Mouse (Mus musculus): Measurements from ENCODE around the gene Thada.

DNA sequence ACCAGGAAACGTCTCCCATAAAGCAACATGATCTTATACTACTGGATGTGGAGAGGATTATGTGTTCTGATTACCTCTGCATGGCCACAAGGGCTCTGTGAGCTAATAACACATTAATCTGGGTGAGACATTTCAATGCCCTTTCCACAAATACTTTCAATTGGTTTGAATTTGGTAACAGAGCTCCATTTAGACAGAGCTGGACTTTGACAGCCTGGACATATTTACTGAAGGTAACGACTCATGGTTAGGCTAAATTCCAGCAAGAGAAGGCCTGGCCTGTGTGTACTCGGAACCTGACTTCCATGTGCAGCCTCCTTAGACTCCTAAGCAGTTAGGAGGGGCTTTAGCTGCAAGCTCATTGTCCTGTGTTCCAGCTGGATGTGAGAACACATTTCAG lies 214.6 kb downstream of the Thada start:
- TF ChIP-seq UBTF (IDR thresholded peaks at IDR 0.05; ENCODE audit: low read depth, low read length) (no peak), MYC (IDR thresholded peaks at IDR 0.05; ENCODE audit: low read depth, low read length) (no peak), CTCF (conservative IDR thresholded peaks at IDR 0.05 in 1 of 2, IDR thresholded peaks at IDR 0.05 in 1 of 2; ENCODE audit: low read depth in 2 of 2, low read length in 2 of 2) (no peak), POLR2A (IDR thresholded peaks at IDR 0.05; ENCODE audit: low read depth, low read length) (no peak), POLR2AphosphoS2 (IDR thresholded peaks at IDR 0.05; ENCODE audit: low read depth, low read length) (no peak), EP300 (IDR thresholded peaks at IDR 0.05; ENCODE audit: low read length) (no peak), ZKSCAN1 (IDR thresholded peaks at IDR 0.05; ENCODE audit: borderline replicate concordance, low read depth, low read length) (no peak), CHD2 (IDR thresholded peaks at IDR 0.05; ENCODE audit: low read length) (no peak), MAX (IDR thresholded peaks at IDR 0.05; ENCODE audit: low read length) (no peak), HCFC1 (IDR thresholded peaks at IDR 0.05; ENCODE audit: low read depth, low read length) (no peak), BHLHE40 (IDR thresholded peaks at IDR 0.05; ENCODE audit: low read depth, low read length) (no peak), MAFK (IDR thresholded peaks at IDR 0.05; ENCODE audit: insufficient replicate concordance, low read length) (no peak)

Data from CH12.LX (cell line).